In genomic region chr2:164831029-164831428, GRCm38 (mm10) we compare ENCODE assay signal across 1 mouse cellular context.
TF ChIP-seq lines count a peak whose summit lies in the region.

No protein-coding gene starts in this region.

TF ChIP-seq in CH12.LX, 34 proteins besides CTCF, POLR2A, EP300 and RAD21:
- TF ChIP-seq ZNF384 (IDR thresholded peaks at IDR 0.05; ENCODE audit: low read depth, low read length) (peak; percentile 86), PAX5 (IDR thresholded peaks at IDR 0.05; ENCODE audit: low read length) (no peak), POLR2AphosphoS2 (IDR thresholded peaks at IDR 0.05; ENCODE audit: low read depth, low read length) (no peak), MYC (IDR thresholded peaks at IDR 0.05; ENCODE audit: low read depth, low read length) (no peak)
